Mouse (Mus musculus) gastrocnemius, postnatal 36 days (tissue): ENCODE measurements at regions not wholly inside any gene's neighbourhood (a gene's known extent, or its start where the extent isn't known, plus 50 kb on each side); places are given as distances from the start of the nearest gene placed in this dataset.
A peak's percentile ranks its signal among the peaks of the same experiment; 100 is the strongest.
"Not testable (repeated sequence)": the region's sequence is repeated elsewhere in the genome, so short reads cannot be mapped to it uniquely, and the experiment has no call there.

Experiments
- DNase-seq, 2 experiments: peaks; one replicate each; pipeline ENCODE4 v3.0.0; 2022
- intact Hi-C: fragments of 180-260 bp; cut with DNase I; formaldehyde crosslinking; loops from one replicate; pipeline ENCODE4 v1.15.1; 2025

GRCm38 (mm10) chrX:19341231-19342007 is 139.7 kb downstream of the Tex13c3 start:
- intact Hi-C loops, DNase-seq: not testable (repeated sequence)

GRCm38 (mm10) chrX:19313286-19313685 is 167.8 kb downstream of the Tex13c3 start:
- intact Hi-C loops, result no loop called here
- DNase-seq, result no peak

GRCm38 (mm10) chrX:19311809-19312559 is 169.1 kb downstream of the Tex13c3 start:
- DNase-seq, result no peak
- intact Hi-C loops, result no loop called here

- intact Hi-C loops, result no loop called here
- DNase-seq, result no peak
These were observed 169.7 kb downstream of the Tex13c3 start for GRCm38 (mm10) chrX:19311377-19311776.

- intact Hi-C loops, result no loop called here
- no peak for DNase-seq
These were observed 192.9 kb downstream of the Tex13c3 start for GRCm38 (mm10) chrX:19288171-19288570.

GRCm38 (mm10) chrX:19286431-19286830 is 194.7 kb downstream of the Tex13c3 start:
- intact Hi-C loops, result no loop called here

GRCm38 (mm10) chrX:19285773-19286172 is 195.3 kb downstream of the Tex13c3 start:
- DNase-seq, result no peak
- intact Hi-C loops, result no loop called here

More at GRCm38 (mm10) chrX:19286431-19286830, 194.7 kb downstream of the Tex13c3 start:
- no peak for DNase-seq

GRCm38 (mm10) chrX:19283078-19283477 is 198.0 kb downstream of the Tex13c3 start:
- no peak for DNase-seq
- intact Hi-C loops, result no loop called here

GRCm38 (mm10) chrX:19264237-19264636 is 216.9 kb downstream of the Tex13c3 start:
- no peak for DNase-seq
- intact Hi-C loops, result no loop called here

- intact Hi-C loops, result no loop called here
- no peak for DNase-seq
These were observed 234.1 kb downstream of the Tex13c3 start for GRCm38 (mm10) chrX:19246777-19247619.

- intact Hi-C loops, result no loop called here
- DNase-seq, result peak; percentile 4 to 10
These were observed 243.3 kb downstream of the Tex13c3 start for GRCm38 (mm10) chrX:19237738-19238261.

GRCm38 (mm10) chrX:19237048-19237737 is 243.9 kb downstream of the Tex13c3 start:
- intact Hi-C loops, result no loop called here
- peak in 1 of 2 experiments; percentile 11 for DNase-seq

GRCm38 (mm10) chrX:19235449-19235848 is 245.7 kb downstream of the Tex13c3 start:
- DNase-seq, result no peak
- intact Hi-C loops, result no loop called here

GRCm38 (mm10) chrX:19231823-19232222 is 249.3 kb downstream of the Tex13c3 start:
- intact Hi-C loops, result no loop called here

GRCm38 (mm10) chrX:19223336-19223735 is 257.8 kb downstream of the Tex13c3 start:
- intact Hi-C loops, result no loop called here
- DNase-seq, result no peak

More at GRCm38 (mm10) chrX:19231823-19232222, 249.3 kb downstream of the Tex13c3 start:
- DNase-seq, result no peak

GRCm38 (mm10) chrX:19220785-19221496 is 260.2 kb downstream of the Tex13c3 start:
- DNase-seq, result no peak
- intact Hi-C loops, result no loop called here

GRCm38 (mm10) chrX:19219727-19220126 is 261.4 kb downstream of the Tex13c3 start:
- no peak for DNase-seq
- intact Hi-C loops, result no loop called here

GRCm38 (mm10) chrX:19219301-19219700 is 261.8 kb downstream of the Tex13c3 start:
- intact Hi-C loops, result no loop called here
- no peak for DNase-seq

GRCm38 (mm10) chrX:19206420-19206819 is 274.7 kb downstream of the Tex13c3 start:
- no peak for DNase-seq
- intact Hi-C loops, result no loop called here
